Mouse (Mus musculus) limb, embryonic 11.5 days (tissue): ENCODE measurements at regions not wholly inside any gene's neighbourhood (a gene's known extent, or its start where the extent isn't known, plus 50 kb on each side); places are given as distances from the start of the nearest gene placed in this dataset.

Source experiments
- ATAC-seq: fragments of 200-750 bp; cut with Nextera tagmentation; 2 replicates; pipeline ENCODE4 v1.8.0; 2017; ENCODE audit warnings: low read depth; ENCODE audit not compliant: insufficient number of reproducible peaks, low FRiP score, low TSS enrichment
- DNase-seq: peaks from one replicate; pipeline ENCODE4 v3.0.0-alpha.2; 2015; ENCODE audit warnings: low spot score
- H3K27ac ChIP-seq: fragments of 300-500 bp; sonication (generic); replicated peaks from 2 replicates; pipeline ENCODE4 v1.5.1; 2014; ENCODE audit warnings: low read depth, mild to moderate bottlenecking, low read length
- H3K27me3 ChIP-seq: fragments of 300-500 bp; sonication (generic); 2 replicates; pipeline ENCODE4 v1.6.1; 2014; ENCODE audit warnings: mild to moderate bottlenecking, low read length, mixed read lengths; ENCODE audit not compliant: control insufficient read depth, insufficient read depth
- H3K36me3 ChIP-seq: fragments of 300-500 bp; sonication (generic); 2 replicates; pipeline ENCODE4 v1.6.1; 2014; ENCODE audit warnings: mild to moderate bottlenecking, low read length, moderate library complexity, mixed read lengths; ENCODE audit not compliant: control insufficient read depth, insufficient read depth
- H3K4me1 ChIP-seq: fragments of 300-500 bp; sonication (generic); 2 replicates; pipeline ENCODE4 v1.6.1; 2014; ENCODE audit warnings: low read length, mixed read lengths; ENCODE audit not compliant: control insufficient read depth, insufficient read depth
- H3K4me2 ChIP-seq: fragments of 300-500 bp; sonication (generic); 2 replicates; pipeline ENCODE4 v1.6.1; 2014; ENCODE audit warnings: low read depth, mild to moderate bottlenecking, moderate library complexity; ENCODE audit not compliant: severe bottlenecking
- H3K4me3 ChIP-seq: fragments of 300-500 bp; sonication (generic); 2 replicates; pipeline ENCODE4 v1.5.1; 2014; ENCODE audit warnings: low read depth, low read length
- H3K9ac ChIP-seq: fragments of 300-500 bp; sonication (generic); 2 replicates; pipeline ENCODE4 v1.6.1; 2014; ENCODE audit warnings: mild to moderate bottlenecking, low read length
- H3K9me3 ChIP-seq: fragments of 300-500 bp; sonication (generic); 2 replicates; pipeline ENCODE4 v1.6.1; 2016; ENCODE audit warnings: low read length; ENCODE audit not compliant: control insufficient read depth
- WGBS: fragments of 180-500 bp; shearing (Covaris S2); extraction: QIAGEN DNeasy Blood & Tissue Kit; methylation state at CpG from one replicate; pipeline ENCODE4 v1.1.7; 2014; 5-methylcytosine and 5-hydroxymethylcytosine counted together

DNA sequence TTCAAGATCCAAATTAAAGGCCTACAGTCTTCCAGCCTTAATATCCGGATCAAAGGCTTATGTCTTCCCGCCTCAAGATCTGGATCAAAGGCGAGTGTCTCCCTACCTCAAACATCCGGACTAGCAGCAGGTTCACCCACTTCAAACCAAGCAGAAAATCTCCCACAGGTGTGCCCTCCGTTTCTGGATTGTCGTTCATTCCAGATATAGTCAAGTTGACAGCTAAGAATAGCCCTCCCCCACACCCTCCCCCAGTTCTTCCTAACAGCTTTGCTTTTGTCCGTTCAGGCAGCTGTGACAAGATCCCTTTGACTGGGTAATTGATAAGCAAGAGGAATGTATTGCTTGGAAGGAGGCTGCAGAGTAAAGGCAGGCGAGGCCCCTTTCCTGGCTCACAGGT is 118.3 kb upstream of the Serp2 start:
- H3K27ac ChIP-seq = no peak overlapping the region

GRCm38 (mm10) chr14:76673671-76674331 is 117.1 kb upstream of the Serp2 start:
- Histone ChIP-seq H3K4me1 (no peaks in the 10 kb centered on the region), H3K27me3 (no peaks in the 10 kb centered on the region), H3K4me3 (no peak overlapping the region), H3K9ac (no peak overlapping the region), H3K9me3 (no peaks in the 10 kb centered on the region), H3K36me3 (no peaks in the 10 kb centered on the region), H3K4me2 (no peak overlapping the region), H3K27ac (no peak overlapping the region)
- WGBS = 90% methylated on average over 11 of the region's 11 CpGs
- DNase-seq = no peak
- ATAC-seq = no peak

More for the DNA sequence above, 118.3 kb upstream of the Serp2 start:
- ATAC-seq = no peak
- H3K4me1 ChIP-seq = no peaks in the 10 kb centered on the region
- DNase-seq = no peak
- no peaks in the 10 kb centered on the region for H3K9me3 ChIP-seq
- no peak overlapping the region for H3K9ac ChIP-seq
- H3K4me2 ChIP-seq = no peak overlapping the region
- H3K4me3 ChIP-seq = no peak overlapping the region
- no peaks in the 10 kb centered on the region for H3K27me3 ChIP-seq
- no peaks in the 10 kb centered on the region for H3K36me3 ChIP-seq
- 37% methylated on average over 8 of the region's 8 CpGs for WGBS

- Histone ChIP-seq H3K27ac (no peak overlapping the region), H3K9me3 (no peaks in the 10 kb centered on the region), H3K4me1 (no peaks in the 10 kb centered on the region), H3K27me3 (no peaks in the 10 kb centered on the region), H3K36me3 (no peaks in the 10 kb centered on the region), H3K4me2 (no peak overlapping the region), H3K4me3 (no peak overlapping the region), H3K9ac (no peak overlapping the region)
- 80% methylated on average over 6 of the region's 6 CpGs for WGBS
- ATAC-seq = no peak
- no peak for DNase-seq
These were observed 116.2 kb upstream of the Serp2 start for GRCm38 (mm10) chr14:76672899-76673298.

DNA sequence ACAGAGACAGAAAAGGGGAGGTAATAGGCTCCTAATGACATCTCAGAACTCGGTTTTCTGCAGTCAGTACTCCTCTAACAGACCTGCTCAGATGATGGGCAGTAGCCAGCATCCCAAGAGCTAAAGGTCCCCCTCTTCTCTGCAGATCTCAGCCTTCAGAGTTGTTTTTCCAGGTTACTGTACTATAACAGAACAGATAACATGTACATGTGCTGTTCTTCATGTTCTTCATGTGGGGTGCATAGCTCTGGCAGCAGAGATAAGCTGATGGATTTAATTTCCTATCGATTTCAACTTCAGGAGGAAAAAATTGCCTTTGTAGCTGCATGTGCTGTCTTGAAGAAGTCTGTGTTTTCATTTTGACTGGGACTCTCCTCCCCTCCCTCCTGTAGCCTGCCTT is 115.8 kb upstream of the Serp2 start:
- Histone ChIP-seq H3K27ac (no peak overlapping the region), H3K27me3 (no peaks in the 10 kb centered on the region), H3K4me1 (no peaks in the 10 kb centered on the region), H3K9me3 (no peaks in the 10 kb centered on the region), H3K4me3 (no peak overlapping the region), H3K9ac (no peak overlapping the region), H3K36me3 (no peaks in the 10 kb centered on the region), H3K4me2 (no peak overlapping the region)
- no peak for DNase-seq
- 83% methylated on average over 2 of the region's 2 CpGs for WGBS
- ATAC-seq = no peak

- H3K27ac ChIP-seq = no peak overlapping the region
- H3K4me3 ChIP-seq = no peak overlapping the region
- H3K27me3 ChIP-seq = no peaks in the 10 kb centered on the region
- no peaks in the 10 kb centered on the region for H3K9me3 ChIP-seq
- H3K4me2 ChIP-seq = no peak overlapping the region
- DNase-seq (no peak), ATAC-seq (no peak)
- no peak overlapping the region for H3K9ac ChIP-seq
- H3K4me1 ChIP-seq = no peaks in the 10 kb centered on the region
- H3K36me3 ChIP-seq = no peaks in the 10 kb centered on the region
- WGBS = 92% methylated on average over 4 of the region's 4 CpGs
These were observed 114.3 kb upstream of the Serp2 start for GRCm38 (mm10) chr14:76671023-76671422.

DNA sequence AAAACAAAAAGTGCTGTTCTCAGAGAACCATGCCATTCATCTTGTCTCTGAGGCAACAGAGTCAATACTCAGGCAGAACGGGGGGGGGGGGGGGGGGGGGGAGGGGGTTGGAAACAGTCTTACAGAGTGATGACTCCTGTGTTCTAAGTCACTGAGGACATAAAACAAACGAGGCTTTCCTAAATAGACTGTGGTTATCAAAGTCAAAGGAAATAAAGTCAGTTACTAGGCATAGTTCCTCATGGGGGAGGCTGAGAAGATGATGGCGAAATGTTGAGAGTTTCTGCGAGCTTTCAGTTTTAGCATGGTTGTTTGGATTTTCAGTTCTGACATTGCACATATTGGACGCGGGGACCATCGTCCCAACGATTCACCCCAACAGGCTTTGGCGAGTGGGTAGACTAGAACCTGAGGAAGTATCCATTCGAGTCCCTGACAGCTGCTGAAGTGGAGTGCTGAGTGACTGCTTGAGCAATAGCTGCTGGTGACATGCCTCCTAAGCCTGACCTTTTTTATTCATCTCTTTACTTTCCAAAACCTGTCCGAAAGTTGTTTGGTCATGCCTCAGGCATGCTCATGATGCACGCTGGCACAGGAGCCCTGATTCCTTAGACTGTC is 109.2 kb upstream of the Serp2 start:
- no peaks in the 10 kb centered on the region for H3K27me3 ChIP-seq
- H3K36me3 ChIP-seq = no peaks in the 10 kb centered on the region
- DNase-seq (no peak), ATAC-seq (no peak)
- H3K9ac ChIP-seq = no peak overlapping the region
- no peak overlapping the region for H3K4me3 ChIP-seq
- no peak overlapping the region for H3K27ac ChIP-seq
- no peak overlapping the region for H3K4me2 ChIP-seq
- H3K4me1 ChIP-seq = no peaks in the 10 kb centered on the region
- H3K9me3 ChIP-seq = no peaks in the 10 kb centered on the region
- 81% methylated on average over 12 of the region's 12 CpGs for WGBS

DNA sequence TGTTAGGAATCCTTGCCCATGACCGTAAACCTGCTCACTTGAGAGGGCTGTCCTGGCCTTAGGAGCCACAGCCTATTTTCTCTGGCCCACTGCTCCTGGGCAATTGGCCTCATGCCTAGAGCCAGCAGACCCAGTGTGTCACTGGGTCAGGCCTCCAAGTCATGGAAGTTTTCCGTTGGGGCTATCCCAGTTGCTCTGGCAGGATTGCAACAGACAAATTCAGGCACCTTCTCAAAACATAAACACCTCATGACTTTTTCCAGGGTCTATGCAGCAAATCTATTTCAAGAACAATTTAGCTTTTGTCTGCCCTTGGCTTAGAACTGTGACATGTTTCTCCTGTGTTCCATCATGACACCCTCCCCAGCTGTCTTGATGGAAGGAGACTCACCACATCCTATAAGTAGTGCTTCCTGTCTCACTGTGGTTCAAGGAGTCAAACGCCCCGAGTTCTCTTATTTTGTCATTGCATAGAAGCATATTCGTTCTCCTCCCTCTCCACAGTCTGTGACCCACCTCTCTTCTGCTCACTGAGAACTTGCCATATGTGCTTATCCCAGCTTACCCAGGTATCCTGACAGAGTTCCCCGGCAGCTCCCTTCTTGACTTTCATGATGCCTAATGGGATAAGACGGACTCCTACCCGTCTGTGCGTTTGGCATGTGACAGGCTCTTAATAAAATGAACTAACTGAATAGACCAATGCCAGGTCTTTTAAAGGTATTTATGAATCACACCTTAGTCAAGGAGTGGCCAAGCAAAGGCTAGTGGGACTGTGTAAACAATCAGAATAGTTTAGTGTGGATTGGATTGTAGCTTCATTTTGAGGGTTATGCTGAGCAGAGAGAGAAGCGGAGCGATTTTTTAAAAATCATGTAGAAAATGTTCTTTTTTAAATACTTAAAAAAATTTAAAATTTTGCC is 108.2 kb upstream of the Serp2 start:
- H3K4me3 ChIP-seq = no peak overlapping the region
- ATAC-seq (no peak), DNase-seq (no peak)
- H3K27ac ChIP-seq = no peak overlapping the region
- WGBS = 87% methylated on average over 11 of the region's 11 CpGs
- H3K4me1 ChIP-seq = no peaks in the 10 kb centered on the region
- H3K9me3 ChIP-seq = no peaks in the 10 kb centered on the region
- H3K4me2 ChIP-seq = no peak overlapping the region
- no peaks in the 10 kb centered on the region for H3K36me3 ChIP-seq
- H3K9ac ChIP-seq = no peak overlapping the region
- no peaks in the 10 kb centered on the region for H3K27me3 ChIP-seq

GRCm38 (mm10) chr14:76663816-76664215 is 107.1 kb upstream of the Serp2 start:
- no peak for DNase-seq
- no peaks in the 10 kb centered on the region for H3K27me3 ChIP-seq
- no peak overlapping the region for H3K4me2 ChIP-seq
- H3K9ac ChIP-seq = no peak overlapping the region
- no peaks in the 10 kb centered on the region for H3K36me3 ChIP-seq
- H3K27ac ChIP-seq = no peak overlapping the region
- WGBS = 92% methylated on average over 2 of the region's 2 CpGs
- no peak for ATAC-seq
- H3K4me3 ChIP-seq = no peak overlapping the region
- no peaks in the 10 kb centered on the region for H3K4me1 ChIP-seq
- no peaks in the 10 kb centered on the region for H3K9me3 ChIP-seq
